Mouse (Mus musculus): ENCODE measurements around the gene Csf2rb. TPM values are rescaled to one million over a fixed set of nuclear protein-coding genes. Genes with fewer than 3 reads are reported as not detected.

Csf2rb gene
- total and polyA plus RNA-seq, 3 experiments = 3.2 to 10.1 TPM; not detected in 1

DNA sequence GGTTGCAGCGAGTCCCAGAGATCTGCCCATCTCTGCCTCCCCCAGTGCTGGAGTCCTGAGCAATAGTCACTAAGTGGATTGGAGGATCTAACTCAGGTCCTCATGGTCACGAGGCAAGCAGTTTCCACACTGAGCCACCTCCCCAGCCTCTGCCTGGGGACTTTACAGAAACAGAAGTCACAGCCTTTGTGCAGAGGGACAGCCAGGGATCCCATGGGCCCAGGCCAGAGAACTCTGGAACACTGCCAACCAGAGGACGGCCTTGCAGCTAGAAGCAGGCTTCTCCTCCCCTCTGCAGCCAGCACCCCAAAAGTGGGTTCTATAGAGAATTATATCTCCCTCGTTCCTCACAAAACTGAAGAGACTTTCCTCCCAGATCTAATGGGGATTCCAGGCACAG lies 76.4 kb downstream of the Csf2rb start:
- H3K4me1 ChIP-seq (ENCODE audit: control insufficient read depth in 1 of 2, insufficient read depth in 2 of 2, low read length in 2 of 2) = peaks cover 5 to 27% of the 10 kb centered on the region in 2 experiments; a peak in 3 of 4 replicates
- H3K27ac ChIP-seq (ENCODE audit: control insufficient read depth, low read depth, low read length) = no peak overlapping the region
- H3K79me2 ChIP-seq (ENCODE audit: control insufficient read depth, insufficient read depth, low read length, poor library complexity) = peaks cover 7% of the 10 kb centered on the region; the same call in 1 of the 2 replicates
- peak; percentile 39 for DNase-seq (ENCODE audit: low read depth, low spot score)
- H3K9ac ChIP-seq (ENCODE audit: control insufficient read depth, low read depth, low read length, poor library complexity, severe bottlenecking) = no peak overlapping the region
- no peak for TF ChIP-seq POLR2A (IDR thresholded peaks at IDR 0.05; ENCODE audit: control insufficient read depth in 1 of 2, insufficient read depth in 1 of 2, low read depth in 1 of 2, low read length in 2 of 2, poor library complexity in 1 of 2)
- TF ChIP-seq BHLHE40 (IDR thresholded peaks at IDR 0.05; ENCODE audit: borderline replicate concordance, low read depth, low read length) = no peak
- no peak for TF ChIP-seq JUND (IDR thresholded peaks at IDR 0.05; ENCODE audit: low read depth, low read length)
- TF ChIP-seq USF1 (IDR thresholded peaks at IDR 0.05; ENCODE audit: low read depth, low read length) = no peak
- no peak for TF ChIP-seq ZKSCAN1 (IDR thresholded peaks at IDR 0.05; ENCODE audit: low read depth, low read length)
- no peak overlapping the region for H3K4me3 ChIP-seq (ENCODE audit: control insufficient read depth in 1 of 2, insufficient read depth in 1 of 2, low read depth in 2 of 2, low read length in 2 of 2)
- no peaks in the 10 kb centered on the region for H3K9me3 ChIP-seq (replicated peaks; ENCODE audit: insufficient read depth, low read length)
- peaks cover 0 to 13% of the 10 kb centered on the region in 2 experiments; a peak in 2 of 4 replicates for H3K36me3 ChIP-seq (ENCODE audit: control insufficient read depth in 1 of 2, insufficient read depth in 2 of 2, low read length in 2 of 2)
- no peaks in the 10 kb centered on the region for H3K27me3 ChIP-seq (ENCODE audit: control insufficient read depth in 1 of 2, insufficient read depth in 2 of 2, low read length in 2 of 2)

DNA sequence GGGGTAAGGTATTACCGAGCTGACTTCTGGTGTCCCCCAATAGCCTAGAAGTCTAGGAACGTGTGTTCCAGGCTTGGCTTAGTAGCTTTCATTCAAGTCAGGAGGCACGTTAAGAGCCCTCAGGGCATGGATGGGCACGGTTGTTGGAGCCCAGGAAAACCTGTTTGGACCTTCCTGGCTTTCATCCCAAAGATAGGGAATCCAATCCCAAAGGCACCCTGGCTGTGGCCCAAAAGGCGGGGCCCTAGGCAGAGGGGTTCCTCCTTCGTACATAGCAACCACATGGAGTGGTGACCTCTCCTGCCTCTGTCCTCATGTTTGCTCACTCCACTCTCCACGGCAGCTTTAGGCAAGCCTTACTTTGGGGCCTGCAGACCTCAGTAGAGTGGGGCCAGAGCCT lies 76.9 kb downstream of the Csf2rb start:
- H3K9ac ChIP-seq (ENCODE audit: control insufficient read depth, low read depth, low read length, poor library complexity, severe bottlenecking) = no peak overlapping the region
- H3K27ac ChIP-seq (ENCODE audit: control insufficient read depth, low read depth, low read length) = no peak overlapping the region
- H3K4me1 ChIP-seq (ENCODE audit: control insufficient read depth in 1 of 2, insufficient read depth in 2 of 2, low read length in 2 of 2) = peaks cover 8 to 32% of the 10 kb centered on the region in 2 experiments
- H3K27me3 ChIP-seq (ENCODE audit: control insufficient read depth in 1 of 2, insufficient read depth in 2 of 2, low read length in 2 of 2) = no peaks in the 10 kb centered on the region
- no peak overlapping the region for H3K4me3 ChIP-seq (ENCODE audit: control insufficient read depth in 1 of 2, insufficient read depth in 1 of 2, low read depth in 2 of 2, low read length in 2 of 2)
- no peaks in the 10 kb centered on the region for H3K9me3 ChIP-seq (replicated peaks; ENCODE audit: insufficient read depth, low read length)
- H3K36me3 ChIP-seq (ENCODE audit: control insufficient read depth in 1 of 2, insufficient read depth in 2 of 2, low read length in 2 of 2) = peaks cover 0 to 17% of the 10 kb centered on the region in 2 experiments; a peak in 2 of 4 replicates
- TF ChIP-seq SIN3A (IDR thresholded peaks at IDR 0.05; ENCODE audit: low read length) (no peak), JUND (IDR thresholded peaks at IDR 0.05; ENCODE audit: low read depth, low read length) (no peak), CTCF (IDR thresholded peaks at IDR 0.05 in 2 of 3, conservative IDR thresholded peaks at IDR 0.05 in 1 of 3; ENCODE audit: control insufficient read depth in 1 of 3, insufficient read depth in 1 of 3, low read depth in 2 of 3, low read length in 3 of 3, poor library complexity in 1 of 3, severe bottlenecking in 1 of 3) (no peak), POLR2AphosphoS2 (IDR thresholded peaks at IDR 0.05; ENCODE audit: low read length) (no peak), HCFC1 (IDR thresholded peaks at IDR 0.05; ENCODE audit: low read depth, low read length) (no peak), E2F4 (IDR thresholded peaks at IDR 0.05; ENCODE audit: borderline replicate concordance, low read depth, low read length) (no peak)
- peaks cover 9% of the 10 kb centered on the region; the same call in 1 of the 2 replicates for H3K79me2 ChIP-seq (ENCODE audit: control insufficient read depth, insufficient read depth, low read length, poor library complexity)
- DNase-seq (ENCODE audit: low read depth, low spot score) = no peak

DNA sequence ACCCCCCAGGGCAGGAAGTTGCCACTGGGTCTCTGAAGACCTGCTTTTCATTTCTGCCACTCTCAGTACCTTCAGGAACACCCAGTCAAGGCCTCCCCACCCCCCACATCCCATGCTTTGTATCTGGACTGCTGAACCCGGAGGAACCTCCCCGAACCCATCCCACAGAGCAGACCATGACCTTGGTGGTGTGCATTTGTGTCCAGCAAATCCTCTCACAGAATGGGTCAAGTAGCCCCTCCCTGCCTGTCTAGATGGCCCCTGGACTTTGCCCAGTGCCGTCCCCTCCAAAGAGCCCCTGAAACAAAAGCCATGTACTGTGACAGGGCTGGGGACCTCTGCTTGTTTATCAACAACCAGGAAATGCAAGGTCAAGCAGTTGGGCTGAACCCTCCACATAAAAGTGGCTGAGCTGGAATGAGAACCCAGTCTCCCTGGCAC lies 77.8 kb downstream of the Csf2rb start:
- Histone ChIP-seq H3K36me3 (ENCODE audit: control insufficient read depth in 1 of 2, insufficient read depth in 2 of 2, low read length in 2 of 2) (peaks cover 0 to 22% of the 10 kb centered on the region in 2 experiments; a peak in 2 of 4 replicates), H3K9ac (ENCODE audit: control insufficient read depth, low read depth, low read length, poor library complexity, severe bottlenecking) (peak overlapping the region; percentile 44), H3K4me3 (ENCODE audit: control insufficient read depth in 1 of 2, insufficient read depth in 1 of 2, low read depth in 2 of 2, low read length in 2 of 2) (no peak overlapping the region; a peak in 1 of 4 replicates), H3K27me3 (ENCODE audit: control insufficient read depth in 1 of 2, insufficient read depth in 2 of 2, low read length in 2 of 2) (no peaks in the 10 kb centered on the region), H3K9me3 (replicated peaks; ENCODE audit: insufficient read depth, low read length) (no peaks in the 10 kb centered on the region), H3K4me1 (ENCODE audit: control insufficient read depth in 1 of 2, insufficient read depth in 2 of 2, low read length in 2 of 2) (peaks cover 12 to 36% of the 10 kb centered on the region in 2 experiments), H3K27ac (ENCODE audit: control insufficient read depth, low read depth, low read length) (no peak overlapping the region), H3K79me2 (ENCODE audit: control insufficient read depth, insufficient read depth, low read length, poor library complexity) (peaks cover 9% of the 10 kb centered on the region; the same call in 1 of the 2 replicates)
- TF ChIP-seq TCF12 (IDR thresholded peaks at IDR 0.05; ENCODE audit: low read depth, low read length) = no peak
- 0 out of 2 replicates have a peak, but pooled peaks have one; percentile 9 for TF ChIP-seq SIN3A (IDR thresholded peaks at IDR 0.05; ENCODE audit: low read length)
- 0 out of 2 replicates have a peak, but pooled peaks have one; percentile 3 for TF ChIP-seq MYB (IDR thresholded peaks at IDR 0.05; ENCODE audit: low read depth, low read length)
- no peak for TF ChIP-seq ZKSCAN1 (IDR thresholded peaks at IDR 0.05; ENCODE audit: low read depth, low read length)
- peak; percentile 11 for DNase-seq (ENCODE audit: low read depth, low spot score)

Other genes starting within 250 kb of the Csf2rb start
- not detected in 2 replicates for gene Cacng2, start 205.7 kb upstream of the Csf2rb start, total RNA-seq (2012; rRNA removed)
- gene Cacng2, start 205.7 kb upstream of the Csf2rb start, polyA plus RNA-seq (2012; ENCODE audit: insufficient read depth in 1 of 2, insufficient read length in 2 of 2, low read depth in 1 of 2, low replicate concordance in 2 of 2, missing spikeins in 1 of 2) = not detected
- gene Ift27, start 151.6 kb upstream of the Csf2rb start, total RNA-seq (2012; rRNA removed) = 9.7 and 10.4 TPM in 2 replicates
- gene Ift27, start 151.6 kb upstream of the Csf2rb start, polyA plus RNA-seq (2012; ENCODE audit: insufficient read depth in 1 of 2, insufficient read length in 2 of 2, low read depth in 1 of 2, low replicate concordance in 2 of 2, missing spikeins in 1 of 2) = 10 to 100 TPM in 1 of 2 experiments, not detected in 1; 18.0 TPM
- not detected in 2 replicates for gene Pvalb, start 119.4 kb upstream of the Csf2rb start, total RNA-seq (2012; rRNA removed)
- not detected for gene Pvalb, start 119.4 kb upstream of the Csf2rb start, polyA plus RNA-seq (2012; ENCODE audit: insufficient read depth in 1 of 2, insufficient read length in 2 of 2, low read depth in 1 of 2, low replicate concordance in 2 of 2, missing spikeins in 1 of 2)
- gene Ncf4, start 81.0 kb upstream of the Csf2rb start, total RNA-seq (2012; rRNA removed) = 1.7 and 2.8 TPM in 2 replicates
- 10 to 100 TPM in 1 of 2 experiments, not detected in 1; 16.5 TPM for gene Ncf4, start 81.0 kb upstream of the Csf2rb start, polyA plus RNA-seq (2012; ENCODE audit: insufficient read depth in 1 of 2, insufficient read length in 2 of 2, low read depth in 1 of 2, low replicate concordance in 2 of 2, missing spikeins in 1 of 2)
- gene Csf2rb2, start 20.0 kb upstream of the Csf2rb start, total RNA-seq (2012; rRNA removed) = 0.33 and 0.54 TPM in 2 replicates
- gene Csf2rb2, start 20.0 kb upstream of the Csf2rb start, polyA plus RNA-seq (2012; ENCODE audit: insufficient read depth in 1 of 2, insufficient read length in 2 of 2, low read depth in 1 of 2, low replicate concordance in 2 of 2, missing spikeins in 1 of 2) = 1 to 10 TPM in 1 of 2 experiments, not detected in 1; 1.8 TPM
- 4.1 and 4.7 TPM in 2 replicates for gene Tex33, start 70.2 kb downstream of the Csf2rb start, total RNA-seq (2012; rRNA removed)
- 1 to 10 TPM in 1 of 2 experiments, not detected in 1; 4.3 TPM for gene Tex33, start 70.2 kb downstream of the Csf2rb start, polyA plus RNA-seq (2012; ENCODE audit: insufficient read depth in 1 of 2, insufficient read length in 2 of 2, low read depth in 1 of 2, low replicate concordance in 2 of 2, missing spikeins in 1 of 2)
- gene Tst, start 80.2 kb downstream of the Csf2rb start, total RNA-seq (2012; rRNA removed) = 34.8 and 36.3 TPM in 2 replicates
- 10 to 100 TPM in 1 of 2 experiments, not detected in 1; 29.5 TPM for gene Tst, start 80.2 kb downstream of the Csf2rb start, polyA plus RNA-seq (2012; ENCODE audit: insufficient read depth in 1 of 2, insufficient read length in 2 of 2, low read depth in 1 of 2, low replicate concordance in 2 of 2, missing spikeins in 1 of 2)
- 38.6 and 38.7 TPM in 2 replicates for gene Mpst, start 80.7 kb downstream of the Csf2rb start, total RNA-seq (2012; rRNA removed)
- 10 to 100 TPM in 1 of 2 experiments, not detected in 1; 86.7 TPM for gene Mpst, start 80.7 kb downstream of the Csf2rb start, polyA plus RNA-seq (2012; ENCODE audit: insufficient read depth in 1 of 2, insufficient read length in 2 of 2, low read depth in 1 of 2, low replicate concordance in 2 of 2, missing spikeins in 1 of 2)
- gene Kctd17, start 102.8 kb downstream of the Csf2rb start, total RNA-seq (2012; rRNA removed) = not detected in 2 replicates
- not detected for gene Kctd17, start 102.8 kb downstream of the Csf2rb start, polyA plus RNA-seq (2012; ENCODE audit: insufficient read depth in 1 of 2, insufficient read length in 2 of 2, low read depth in 1 of 2, low replicate concordance in 2 of 2, missing spikeins in 1 of 2)
- 0.12 and 0.33 TPM in 2 replicates for gene Tmprss6, start 142.9 kb downstream of the Csf2rb start, total RNA-seq (2012; rRNA removed)
- gene Tmprss6, start 142.9 kb downstream of the Csf2rb start, polyA plus RNA-seq (2012; ENCODE audit: insufficient read depth in 1 of 2, insufficient read length in 2 of 2, low read depth in 1 of 2, low replicate concordance in 2 of 2, missing spikeins in 1 of 2) = under 1 TPM in 1 of 2 experiments, not detected in 1; 0.11 TPM
- gene Il2rb, start 169.5 kb downstream of the Csf2rb start, total RNA-seq (2012; rRNA removed) = 0.04 TPM in 1 of 2 replicates, not detected in the other
- not detected for gene Il2rb, start 169.5 kb downstream of the Csf2rb start, polyA plus RNA-seq (2012; ENCODE audit: insufficient read depth in 1 of 2, insufficient read length in 2 of 2, low read depth in 1 of 2, low replicate concordance in 2 of 2, missing spikeins in 1 of 2)
- 0.15 and 0.20 TPM in 2 replicates for gene C1qtnf6, start 205.7 kb downstream of the Csf2rb start, total RNA-seq (2012; rRNA removed)
- gene C1qtnf6, start 205.7 kb downstream of the Csf2rb start, polyA plus RNA-seq (2012; ENCODE audit: insufficient read depth in 1 of 2, insufficient read length in 2 of 2, low read depth in 1 of 2, low replicate concordance in 2 of 2, missing spikeins in 1 of 2) = 1 to 10 TPM in 1 of 2 experiments, not detected in 1; 1.3 TPM
- not detected in 2 replicates for gene Sstr3, start 218.9 kb downstream of the Csf2rb start, total RNA-seq (2012; rRNA removed)
- gene Sstr3, start 218.9 kb downstream of the Csf2rb start, polyA plus RNA-seq (2012; ENCODE audit: insufficient read depth in 1 of 2, insufficient read length in 2 of 2, low read depth in 1 of 2, low replicate concordance in 2 of 2, missing spikeins in 1 of 2) = not detected
- gene Rac2, start 247.0 kb downstream of the Csf2rb start, total RNA-seq (2012; rRNA removed) = 257 and 268 TPM in 2 replicates
- gene Rac2, start 247.0 kb downstream of the Csf2rb start, polyA plus RNA-seq (2012; ENCODE audit: insufficient read depth in 1 of 2, insufficient read length in 2 of 2, low read depth in 1 of 2, low replicate concordance in 2 of 2, missing spikeins in 1 of 2) = 100 to 1,000 TPM; 772 to 881 TPM

Data from MEL (cell line).